Mouse (Mus musculus): ENCODE data around the gene Rbl2.

The Rbl2 gene

GRCm38 (mm10) chr8:91069834-91070233, at the start of gene Rbl2:
Rbl2 (plus strand) TSS chr8:91070057.
- peak; percentile 95 for DNase-seq

- DNase-seq: no peak
Observed at GRCm38 (mm10) chr8:91034417-91034816, 35.4 kb upstream of the Rbl2 start.

GRCm38 (mm10) chr8:91036905-91037304, 33.0 kb upstream of the Rbl2 start:
- DNase-seq: no peak

GRCm38 (mm10) chr8:91038637-91039036, 31.2 kb upstream of the Rbl2 start:
- no peak for DNase-seq

- DNase-seq: no peak
Observed at GRCm38 (mm10) chr8:91046370-91046769, 23.5 kb upstream of the Rbl2 start.

GRCm38 (mm10) chr8:91051037-91051436, 18.8 kb upstream of the Rbl2 start:
- peak; percentile 46 to 68 for DNase-seq

GRCm38 (mm10) chr8:91054418-91054817, 15.4 kb upstream of the Rbl2 start:
- no peak for DNase-seq

GRCm38 (mm10) chr8:91056848-91057247, 13.0 kb upstream of the Rbl2 start:
- no peak for DNase-seq

GRCm38 (mm10) chr8:91059086-91059578, 10.7 kb upstream of the Rbl2 start:
- DNase-seq: no peak

- DNase-seq: peak; percentile 29 to 33
Observed at GRCm38 (mm10) chr8:91059884-91060510, 9.9 kb upstream of the Rbl2 start.

- DNase-seq: no peak
Observed at GRCm38 (mm10) chr8:91060555-91061471, 9.0 kb upstream of the Rbl2 start.

GRCm38 (mm10) chr8:91065179-91065578, 4.7 kb upstream of the Rbl2 start:
- DNase-seq: no peak

- DNase-seq: peak in 1 of 2 experiments; percentile 33
Observed at GRCm38 (mm10) chr8:91069407-91069806, 450 bp upstream of the Rbl2 start.

- DNase-seq: peak; percentile 88 to 92
Observed at GRCm38 (mm10) chr8:91070275-91070859, 510 bp downstream of the Rbl2 start.

- DNase-seq: no peak
Observed at GRCm38 (mm10) chr8:91077077-91077867, 7.4 kb downstream of the Rbl2 start.

- DNase-seq: no peak
Observed at GRCm38 (mm10) chr8:91079678-91080077, 9.8 kb downstream of the Rbl2 start.

GRCm38 (mm10) chr8:91081911-91082310, 12.1 kb downstream of the Rbl2 start:
- DNase-seq: no peak

GRCm38 (mm10) chr8:91082428-91082827, 12.6 kb downstream of the Rbl2 start:
- DNase-seq: no peak

GRCm38 (mm10) chr8:91088452-91088851, 18.6 kb downstream of the Rbl2 start:
- DNase-seq: no peak

- no peak for DNase-seq
Observed at GRCm38 (mm10) chr8:91089601-91090000, 19.7 kb downstream of the Rbl2 start.

GRCm38 (mm10) chr8:91094135-91094534, 24.3 kb downstream of the Rbl2 start:
- peak; percentile 41 to 57 for DNase-seq

- peak in 1 of 2 experiments; percentile 42 for DNase-seq
Observed at GRCm38 (mm10) chr8:91098106-91098505, 28.2 kb downstream of the Rbl2 start.

GRCm38 (mm10) chr8:91106271-91106670, 36.4 kb downstream of the Rbl2 start:
- no peak for DNase-seq

Measured in kidney, adult 8-10 months (tissue).